Mouse (Mus musculus) forebrain, postnatal 0 days (tissue): ENCODE measurements around the gene Cgnl1. TPM values are rescaled to one million over a fixed set of nuclear protein-coding genes. Genes with fewer than 3 reads are reported as not detected.

Experiments
- ATAC-seq: fragments of 200-750 bp; cut with Nextera tagmentation; 2 replicates; pipeline ENCODE4 v1.8.0; 2017; ENCODE audit warnings: mild to moderate bottlenecking, moderate library complexity
- DNase-seq: peaks from one replicate; pipeline ENCODE4 v3.0.0-alpha.2; 2015
- H3K27ac ChIP-seq: fragments of 300-500 bp; sonication (generic); 2 replicates; pipeline ENCODE4 v1.5.1; 2014; ENCODE audit warnings: low read depth, mild to moderate bottlenecking, antibody characterized with exemption, low read length, moderate library complexity, mixed read lengths
- H3K27me3 ChIP-seq: fragments of 300-500 bp; sonication (generic); 2 replicates; pipeline ENCODE4 v1.6.1; 2014; ENCODE audit warnings: mild to moderate bottlenecking, low read length, mixed read lengths; ENCODE audit not compliant: insufficient read depth
- H3K36me3 ChIP-seq: fragments of 300-500 bp; sonication (generic); 2 replicates; pipeline ENCODE4 v1.6.1; 2014; ENCODE audit warnings: mild to moderate bottlenecking, moderate library complexity; ENCODE audit not compliant: insufficient read depth
- H3K4me1 ChIP-seq: fragments of 300-500 bp; sonication (generic); 2 replicates; pipeline ENCODE4 v1.6.1; 2014; ENCODE audit warnings: antibody characterized with exemption; ENCODE audit not compliant: insufficient read depth
- H3K4me2 ChIP-seq: fragments of 300-500 bp; sonication (generic); 2 replicates; pipeline ENCODE4 v1.6.1; 2014; ENCODE audit warnings: low read depth, mild to moderate bottlenecking, moderate library complexity
- H3K4me3 ChIP-seq: fragments of 300-500 bp; sonication (generic); 2 replicates; pipeline ENCODE4 v1.5.1; 2014; ENCODE audit warnings: low read depth, low read length, mixed read lengths
- H3K9ac ChIP-seq: fragments of 300-500 bp; sonication (generic); 2 replicates; pipeline ENCODE4 v1.6.1; 2014; ENCODE audit warnings: mild to moderate bottlenecking
- H3K9me3 ChIP-seq: fragments of 300-500 bp; sonication (generic); 2 replicates; pipeline ENCODE4 v1.6.1; 2016; ENCODE audit warnings: low read length
- CTCF ChIP-seq: sonication (generic); IDR thresholded peaks from 2 replicates; pipeline ENCODE4 v1.5.1; 2016; ENCODE audit warnings: antibody characterized with exemption, control low read depth, low read depth
- WGBS: fragments of 180-500 bp; shearing (Covaris S2); extraction: QIAGEN DNeasy Blood & Tissue Kit; methylation state at CpG from one replicate; pipeline ENCODE4 v1.1.7; 2014; 5-methylcytosine and 5-hydroxymethylcytosine counted together
- polyA plus RNA-seq: library from polyadenylated mRNA; unstranded; fragments of >200 nt; fragmentation: Nextera tagmentation; extraction: Ambion mirVana; gene quantifications from 2 replicates; pipeline ENCODE4 v1.2.1, GENCODE M21; 2015
- total RNA-seq: library from RNA; depleted of rRNA; stranded (reverse); fragments of >200 nt; gene quantifications from 2 replicates; pipeline ENCODE4 v1.2.3, GENCODE M21; 2014

Cgnl1 gene
- total and polyA plus RNA-seq, 2 experiments from 2014 or later, result 5.0 to 8.5 TPM

GRCm38 (mm10) chr9:71769701-71770100 lies 1.7 kb downstream of the Cgnl1 start:
- Histone ChIP-seq H3K4me3 (no peak overlapping the region), H3K27ac (no peak overlapping the region), H3K9ac (no peak overlapping the region), H3K9me3 (no peaks in the 10 kb centered on the region), H3K36me3 (no peaks in the 10 kb centered on the region), H3K4me1 (no peaks in the 10 kb centered on the region), H3K4me2 (0 out of 2 replicates have a peak overlapping the region, but pooled peaks have one; percentile 92), H3K27me3 (peaks cover 19% of the 10 kb centered on the region)
- 49% methylated on average over 9 of the region's 9 CpGs for WGBS
- ATAC-seq (no peak), DNase-seq (no peak)
- no peak for TF ChIP-seq CTCF

- H3K27ac ChIP-seq, result no peak overlapping the region
- 83% methylated on average over 1 of the region's 1 CpGs for WGBS
- no peak for DNase-seq
Measured at GRCm38 (mm10) chr9:71768119-71768518, 3.3 kb downstream of the Cgnl1 start.

GRCm38 (mm10) chr9:71766902-71767301 lies 4.5 kb downstream of the Cgnl1 start:
- Histone ChIP-seq H3K4me2 (no peak overlapping the region), H3K36me3 (no peaks in the 10 kb centered on the region), H3K27ac (no peak overlapping the region), H3K27me3 (peaks cover 18% of the 10 kb centered on the region), H3K9me3 (no peaks in the 10 kb centered on the region), H3K4me3 (no peak overlapping the region), H3K9ac (no peak overlapping the region), H3K4me1 (no peaks in the 10 kb centered on the region)
- no peak for DNase-seq
- no peak for TF ChIP-seq CTCF
- no peak for ATAC-seq
- WGBS, result 35% methylated on average over 2 of the region's 2 CpGs

More at GRCm38 (mm10) chr9:71768119-71768518, 3.3 kb downstream of the Cgnl1 start:
- peaks cover 19% of the 10 kb centered on the region for H3K27me3 ChIP-seq
- H3K4me2 ChIP-seq, result no peak overlapping the region
- no peak for ATAC-seq
- no peak overlapping the region for H3K4me3 ChIP-seq
- H3K9me3 ChIP-seq, result no peaks in the 10 kb centered on the region
- H3K4me1 ChIP-seq, result no peaks in the 10 kb centered on the region
- H3K9ac ChIP-seq, result no peak overlapping the region
- no peak for TF ChIP-seq CTCF
- no peaks in the 10 kb centered on the region for H3K36me3 ChIP-seq

- 75% methylated on average over 8 of the region's 8 CpGs for WGBS
- Histone ChIP-seq H3K27me3 (peaks cover 13% of the 10 kb centered on the region), H3K27ac (no peak overlapping the region), H3K4me3 (no peak overlapping the region), H3K9me3 (no peaks in the 10 kb centered on the region), H3K36me3 (no peaks in the 10 kb centered on the region), H3K4me2 (no peak overlapping the region), H3K4me1 (no peaks in the 10 kb centered on the region), H3K9ac (no peak overlapping the region)
- DNase-seq (no peak), ATAC-seq (no peak)
- no peak for TF ChIP-seq CTCF
Measured at GRCm38 (mm10) chr9:71766306-71766705, 5.1 kb downstream of the Cgnl1 start.

- WGBS, result 59% methylated on average over 11 of the region's 11 CpGs
- TF ChIP-seq CTCF, result no peak
- no peak overlapping the region for H3K9ac ChIP-seq
- H3K27ac ChIP-seq, result no peak overlapping the region
- 0 out of 2 replicates have a peak, but pooled peaks cover 4% of the 10 kb centered on the region for H3K4me1 ChIP-seq
- H3K9me3 ChIP-seq, result no peaks in the 10 kb centered on the region
- H3K27me3 ChIP-seq, result 0 out of 2 replicates have a peak, but pooled peaks cover 1% of the 10 kb centered on the region
- no peak overlapping the region for H3K4me2 ChIP-seq
- H3K4me3 ChIP-seq, result no peak overlapping the region
- ATAC-seq (no peak), DNase-seq (no peak)
- no peaks in the 10 kb centered on the region for H3K36me3 ChIP-seq
Measured at GRCm38 (mm10) chr9:71764551-71764950, 6.9 kb downstream of the Cgnl1 start.

- no peak for TF ChIP-seq CTCF
- WGBS, result 12% methylated on average over 1 of the region's 1 CpGs
- H3K4me3 ChIP-seq, result no peak overlapping the region
Measured at GRCm38 (mm10) chr9:71763273-71763672, 8.1 kb downstream of the Cgnl1 start.

GRCm38 (mm10) chr9:71761663-71762062 lies 9.7 kb downstream of the Cgnl1 start:
- no peak overlapping the region for H3K4me3 ChIP-seq
- H3K27me3 ChIP-seq, result no peaks in the 10 kb centered on the region
- TF ChIP-seq CTCF, result peak; percentile 31
- WGBS, result 91% methylated on average over 4 of the region's 4 CpGs
- no peak overlapping the region for H3K9ac ChIP-seq
- H3K27ac ChIP-seq, result no peak overlapping the region
- no peaks in the 10 kb centered on the region for H3K36me3 ChIP-seq
- H3K4me1 ChIP-seq, result 0 out of 2 replicates have a peak, but pooled peaks cover 4% of the 10 kb centered on the region
- DNase-seq (no peak), ATAC-seq (no peak)
- H3K4me2 ChIP-seq, result no peak overlapping the region
- no peaks in the 10 kb centered on the region for H3K9me3 ChIP-seq

More at GRCm38 (mm10) chr9:71763273-71763672, 8.1 kb downstream of the Cgnl1 start:
- Histone ChIP-seq H3K9ac (no peak overlapping the region), H3K4me2 (no peak overlapping the region), H3K36me3 (no peaks in the 10 kb centered on the region), H3K27ac (no peak overlapping the region), H3K4me1 (0 out of 2 replicates have a peak, but pooled peaks cover 4% of the 10 kb centered on the region), H3K27me3 (no peaks in the 10 kb centered on the region), H3K9me3 (no peaks in the 10 kb centered on the region)
- ATAC-seq (no peak), DNase-seq (no peak)
